Mouse (Mus musculus) urinary bladder, postnatal 25 days (tissue): ENCODE results near the gene Lrrc46.
A peak's percentile ranks its signal among the peaks of the same experiment; 100 is the strongest.

Experiments used
- DNase-seq: peaks from one replicate; pipeline ENCODE4 v3.0.0; 2022; ENCODE audit warnings: low spot score

Lrrc46 gene

GRCm38 (mm10) chr11:97041022-97041899 lies at the start of gene Lrrc46, which contains the start of gene Mrpl10:
TSS of gene Lrrc46 (minus strand) at chr11:97041407.
TSS of gene Mrpl10 (plus strand) at chr11:97041560.
- DNase-seq: peak; percentile 90

- no peak for DNase-seq
These were observed 45.2 kb upstream of the Lrrc46 start for GRCm38 (mm10) chr11:97086365-97086764.

- no peak for DNase-seq
These were observed 43.8 kb upstream of the Lrrc46 start for GRCm38 (mm10) chr11:97084821-97085505.

GRCm38 (mm10) chr11:97083401-97084140 lies 42.4 kb upstream of the Lrrc46 start:
- DNase-seq: no peak

GRCm38 (mm10) chr11:97082977-97083376 lies 41.8 kb upstream of the Lrrc46 start:
- peak; percentile 26 for DNase-seq

- DNase-seq: no peak
These were observed 39.1 kb upstream of the Lrrc46 start for GRCm38 (mm10) chr11:97080291-97080690.

- DNase-seq: no peak
These were observed 37.5 kb upstream of the Lrrc46 start for GRCm38 (mm10) chr11:97078751-97079150.

- DNase-seq: no peak
These were observed 33.0 kb upstream of the Lrrc46 start for GRCm38 (mm10) chr11:97074235-97074634.

GRCm38 (mm10) chr11:97072533-97072932 lies 31.3 kb upstream of the Lrrc46 start:
- DNase-seq: no peak

GRCm38 (mm10) chr11:97071129-97071528 lies 29.9 kb upstream of the Lrrc46 start:
- no peak for DNase-seq

- DNase-seq: no peak
These were observed 28.6 kb upstream of the Lrrc46 start for GRCm38 (mm10) chr11:97069770-97070169.

GRCm38 (mm10) chr11:97069333-97069732 lies 28.1 kb upstream of the Lrrc46 start:
- DNase-seq: no peak

- no peak for DNase-seq
These were observed 25.6 kb upstream of the Lrrc46 start for GRCm38 (mm10) chr11:97066656-97067360.

GRCm38 (mm10) chr11:97065538-97066295 lies 24.5 kb upstream of the Lrrc46 start:
- DNase-seq: no peak

- no peak for DNase-seq
These were observed 22.7 kb upstream of the Lrrc46 start for GRCm38 (mm10) chr11:97063921-97064295.

- no peak for DNase-seq
These were observed 22.2 kb upstream of the Lrrc46 start for GRCm38 (mm10) chr11:97063274-97063920.

- peak; percentile 17 for DNase-seq
These were observed 11.0 kb upstream of the Lrrc46 start for GRCm38 (mm10) chr11:97052219-97052646.

GRCm38 (mm10) chr11:97050944-97051586 lies 9.9 kb upstream of the Lrrc46 start:
- no peak for DNase-seq

- peak; percentile 51 for DNase-seq
These were observed 9.2 kb upstream of the Lrrc46 start, which contains the start of gene Osbpl7 for GRCm38 (mm10) chr11:97050216-97050943. TSS of gene Osbpl7 (plus strand) at chr11:97050628.
